Mouse (Mus musculus) CH12.LX (cell line): ENCODE measurements at regions not wholly inside any gene's neighbourhood (a gene's known extent, or its start where the extent isn't known, plus 50 kb on each side); places are given as distances from the start of the nearest gene placed in this dataset.

ENCODE experiments used
- CTCF ChIP-seq, 2 experiments: IDR thresholded peaks in 1 of 2; conservative IDR thresholded peaks in 1 of 2; 2 replicates each; pipeline ENCODE4 v1.5.1; 2011 to 2012; ENCODE audit warnings: low read depth in 2 of 2, low read length in 2 of 2, improper control_type of control experiment in 1 of 2, inconsistent platforms in 1 of 2, mild to moderate bottlenecking in 1 of 2, moderate library complexity in 1 of 2
- ELF1 ChIP-seq: IDR thresholded peaks from 2 replicates; pipeline ENCODE4 v1.6.1; 2014; ENCODE audit warnings: low read depth, mild to moderate bottlenecking, inconsistent platforms, low read length, improper control_type of control experiment
- EP300 ChIP-seq: IDR thresholded peaks from 2 replicates; pipeline ENCODE4 v1.6.1; 2011; ENCODE audit warnings: low read length, improper control_type of control experiment
- ETS1 ChIP-seq: conservative IDR thresholded peaks from 2 replicates; pipeline ENCODE4 v1.6.1; 2012; ENCODE audit warnings: low read depth, mild to moderate bottlenecking, inconsistent platforms, low read length, improper control_type of control experiment, moderate library complexity
- GABPA ChIP-seq: IDR thresholded peaks from 2 replicates; pipeline ENCODE4 v1.6.1; 2012; ENCODE audit warnings: low read depth, low read length, improper control_type of control experiment, inconsistent platforms; ENCODE audit not compliant: insufficient replicate concordance
- HCFC1 ChIP-seq: IDR thresholded peaks from 2 replicates; pipeline ENCODE4 v1.6.1; 2012; ENCODE audit warnings: low read depth, mild to moderate bottlenecking, inconsistent platforms, low read length, improper control_type of control experiment
- IRF4 ChIP-seq: IDR thresholded peaks from 2 replicates; pipeline ENCODE4 v1.6.1; 2014; ENCODE audit warnings: low read depth, mild to moderate bottlenecking, inconsistent platforms, low read length, improper control_type of control experiment
- KAT2A ChIP-seq: IDR thresholded peaks from 2 replicates; pipeline ENCODE4 v1.6.1; 2012; ENCODE audit warnings: low read length, improper control_type of control experiment, inconsistent platforms; ENCODE audit not compliant: insufficient replicate concordance
- MAFK ChIP-seq: IDR thresholded peaks from 2 replicates; pipeline ENCODE4 v1.6.1; 2011; ENCODE audit warnings: low read length, improper control_type of control experiment; ENCODE audit not compliant: insufficient replicate concordance
- MYC ChIP-seq: IDR thresholded peaks from 2 replicates; pipeline ENCODE4 v1.6.1; 2011; ENCODE audit warnings: low read depth, mild to moderate bottlenecking, improper control_type of control experiment, low read length
- POLR2A ChIP-seq: IDR thresholded peaks from 2 replicates; pipeline ENCODE4 v1.6.1; 2011; ENCODE audit warnings: low read depth, mild to moderate bottlenecking, improper control_type of control experiment, low read length
- TBP ChIP-seq: conservative IDR thresholded peaks from 2 replicates; pipeline ENCODE4 v1.6.1; 2011; ENCODE audit warnings: low read depth, low read length, improper control_type of control experiment
- USF2 ChIP-seq: conservative IDR thresholded peaks from 2 replicates; pipeline ENCODE4 v1.6.1; 2011; ENCODE audit warnings: low read depth, low read length, improper control_type of control experiment
- ZMIZ1 ChIP-seq: IDR thresholded peaks from 2 replicates; pipeline ENCODE4 v1.6.1; 2012; ENCODE audit warnings: low read depth, mild to moderate bottlenecking, inconsistent platforms, low read length, improper control_type of control experiment

DNA sequence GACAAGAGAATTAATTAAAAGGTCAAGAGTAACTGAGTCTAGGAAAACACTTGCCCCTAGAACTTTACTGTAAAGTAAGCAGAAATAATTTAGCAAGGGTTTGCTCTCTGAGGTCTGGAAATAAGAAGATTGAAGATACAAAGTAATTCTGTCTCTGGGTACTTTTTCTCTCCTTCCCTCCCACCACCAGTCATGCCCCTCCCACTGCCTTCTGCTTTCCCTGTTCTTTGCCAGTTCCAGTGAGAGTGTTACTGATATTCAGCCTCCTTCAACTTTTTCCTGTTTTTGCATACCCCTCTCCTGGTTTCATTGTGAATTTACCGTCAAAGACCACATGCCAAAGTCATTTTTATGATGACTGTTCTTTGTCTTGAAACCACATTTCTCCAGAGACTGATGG is 472.1 kb upstream of the 4930578C19Rik start:
- TF ChIP-seq ETS1 = no peak
- TF ChIP-seq EP300 = no peak
- no peak for TF ChIP-seq MAFK
- TF ChIP-seq USF2 = no peak
- no peak for TF ChIP-seq ZMIZ1
- no peak for TF ChIP-seq HCFC1
- TF ChIP-seq CTCF (conservative IDR thresholded peaks at IDR 0.05 in 1 of 2, IDR thresholded peaks at IDR 0.05 in 1 of 2; ENCODE audit: low read depth in 2 of 2, low read length in 2 of 2) = no peak
- TF ChIP-seq ELF1 = no peak
- TF ChIP-seq POLR2A = no peak
- no peak for TF ChIP-seq MYC
- TF ChIP-seq TBP = no peak
- TF ChIP-seq GABPA = no peak
- TF ChIP-seq KAT2A = no peak
- no peak for TF ChIP-seq IRF4
